Mouse (Mus musculus) olfactory bulb, adult 2 months (tissue): ENCODE results near the gene Cks2.

ENCODE experiments used
- CTCF ChIP-seq: fragments of 200-500 bp; IDR thresholded peaks from 2 replicates; pipeline ENCODE4 v1.5.1; 2012; ENCODE audit warnings: low read depth, mild to moderate bottlenecking, low read length, moderate library complexity; ENCODE audit not compliant: insufficient read depth
- POLR2A ChIP-seq: fragments of 200-500 bp; IDR thresholded peaks from 2 replicates; pipeline ENCODE4 v1.6.1; 2012; ENCODE audit warnings: mild to moderate bottlenecking, low read depth, low read length, moderate library complexity; ENCODE audit not compliant: insufficient read depth

DNA sequence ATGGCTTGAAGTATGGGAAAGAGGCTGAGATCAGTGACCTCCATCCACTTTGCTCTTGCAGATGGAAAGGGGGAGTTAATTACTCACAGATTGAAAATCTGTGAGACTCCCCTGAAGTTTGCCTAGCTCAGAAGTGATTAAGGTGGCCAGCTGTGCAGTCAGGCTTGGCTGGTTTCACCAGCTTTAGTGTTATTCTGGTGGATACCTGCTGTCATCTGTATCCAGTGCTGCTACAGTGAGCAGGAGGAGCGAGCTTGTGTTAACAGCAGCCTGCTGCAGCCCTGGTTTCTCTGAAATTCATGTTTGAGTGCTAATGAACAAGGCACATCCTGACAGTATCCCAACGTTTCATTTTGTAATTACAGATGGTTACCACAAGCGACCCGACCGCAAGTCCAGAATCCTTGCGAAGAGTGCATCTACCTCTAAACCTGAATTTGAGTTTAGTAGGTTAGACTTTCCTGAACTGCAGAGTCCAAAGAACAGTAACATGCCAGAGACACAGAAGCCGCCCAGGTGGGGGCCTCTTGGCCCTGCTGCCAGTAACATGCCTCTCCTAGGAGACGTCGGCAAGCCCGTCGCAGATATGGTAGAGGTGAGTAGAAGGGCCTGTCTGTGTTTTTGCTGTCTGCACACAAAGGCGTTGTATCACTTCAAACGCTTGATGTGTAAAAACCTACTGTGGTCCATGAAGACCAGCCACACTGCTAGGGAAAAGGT is 11.6 kb downstream of the Cks2 start:
- TF ChIP-seq POLR2A (no peak), CTCF (no peak)
